Mouse (Mus musculus): ENCODE data around the gene Dhrs9.

DNA sequence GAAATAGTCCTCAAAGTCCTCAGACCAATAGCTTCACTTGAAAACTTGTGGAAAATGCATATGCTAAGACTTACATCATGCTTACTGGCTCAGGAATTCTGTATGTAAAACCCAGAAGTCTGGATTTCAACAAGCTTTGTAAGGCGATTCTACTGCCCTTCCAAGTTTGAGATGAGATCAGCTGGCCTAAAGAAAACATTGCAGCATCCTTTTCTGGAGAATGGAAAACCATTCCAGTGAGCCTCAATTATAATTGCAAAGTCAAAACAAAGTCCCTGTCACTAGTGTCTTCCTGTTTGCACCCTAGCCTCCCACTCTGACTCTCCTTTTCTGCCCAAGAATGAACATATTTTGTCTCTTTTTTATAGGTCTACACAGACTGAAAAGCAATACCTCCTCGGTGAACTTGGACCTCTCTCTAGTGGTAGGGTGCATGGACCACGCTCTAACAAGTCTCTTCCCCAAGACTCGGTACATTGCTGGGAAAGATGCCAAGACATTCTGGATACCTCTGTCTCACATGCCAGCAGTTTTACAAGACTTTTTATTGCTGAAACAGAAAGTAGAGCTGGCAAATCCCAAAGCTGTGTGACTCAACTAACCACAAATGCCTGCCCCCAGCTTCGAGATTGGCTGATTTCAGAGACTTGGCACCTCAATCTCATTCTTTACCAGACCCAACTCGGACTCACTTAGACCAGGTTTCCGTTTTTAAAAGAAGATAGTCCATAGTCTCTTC, 20.8 kb downstream of the Dhrs9 start:
- no peak for TF ChIP-seq CTCF (IDR thresholded peaks at IDR 0.05; ENCODE audit: borderline replicate concordance, control insufficient read depth, extremely low read depth, insufficient read depth, low read length, poor library complexity)
- TF ChIP-seq POLR2A (IDR thresholded peaks at IDR 0.05; ENCODE audit: control insufficient read depth, extremely low read depth, insufficient read depth, low read length, poor library complexity): no peak

Measured in thymus, adult 2 months (tissue).